Mouse (Mus musculus) CH12F3 (cell line): ENCODE measurements around the gene Negr1.

Experiments used
- in situ Hi-C: fragments of 300-500 bp; cut with MboI; formaldehyde crosslinking; loops from 2 replicates; pipeline ENCODE4 v1.14.3; 2020; ENCODE audit warnings: low sequenced_read_pairs

Gene Negr1

GRCm38 (mm10) chr3:157349480-157349879, 787.9 kb downstream of the Negr1 start:
- in situ Hi-C loops = no loop called here

GRCm38 (mm10) chr3:157358905-157359304, 797.3 kb downstream of the Negr1 start:
- in situ Hi-C loops = no loop called here

- in situ Hi-C loops = no loop called here
These were observed 798.2 kb downstream of the Negr1 start for GRCm38 (mm10) chr3:157359840-157360239.
